Mouse (Mus musculus): Measurements from ENCODE around the gene Aco1. TPM values are rescaled to one million over a fixed set of nuclear protein-coding genes. Genes with fewer than 3 reads are reported as not detected.

Gene Aco1
- polyA plus RNA-seq, 1 experiment from 2014 or later = 48.2 TPM

DNA sequence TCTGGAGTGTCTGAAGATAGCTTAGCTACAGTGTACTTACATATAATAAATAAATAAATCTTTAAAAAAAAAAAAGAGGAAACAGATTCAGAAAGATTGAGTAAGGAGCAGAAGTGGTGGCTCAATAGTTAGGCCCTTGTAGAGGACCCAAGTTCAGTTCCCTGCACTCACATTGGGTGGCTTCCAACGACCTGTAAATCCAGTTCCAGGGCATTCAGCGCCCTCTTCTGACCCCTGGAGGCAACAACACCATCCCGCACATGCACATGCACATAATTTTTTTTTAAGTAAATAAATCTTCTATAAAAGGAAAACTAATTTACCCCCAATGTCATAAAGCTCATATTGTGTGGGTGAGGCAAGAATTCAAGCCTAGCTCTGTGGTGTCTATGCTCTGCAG is 75.0 kb downstream of the Aco1 start:
- Histone ChIP-seq H3K27ac (replicated peaks; ENCODE audit: low read depth, low read length) (no peak overlapping the region), H3K4me1 (ENCODE audit: control insufficient read depth, insufficient read depth, low read length) (0 out of 2 replicates have a peak, but pooled peaks cover 5% of the 10 kb centered on the region), H3K9ac (replicated peaks; ENCODE audit: low read length) (no peak overlapping the region), H3K4me3 (replicated peaks; ENCODE audit: low read depth, low read length) (no peak overlapping the region), H3K36me3 (ENCODE audit: control insufficient read depth, insufficient read depth, low read length) (no peaks in the 10 kb centered on the region), H3K27me3 (ENCODE audit: control insufficient read depth, insufficient read depth, low read length) (no peaks in the 10 kb centered on the region), H3K9me3 (ENCODE audit: control insufficient read depth, low read length) (no peaks in the 10 kb centered on the region), H3K4me2 (ENCODE audit: low read length) (no peak overlapping the region)
- ATAC-seq (ENCODE audit: low FRiP score, low TSS enrichment) (no peak), DNase-seq (no peak)
- 67% methylated on average over 3 of the region's 3 CpGs for WGBS

GRCm38 (mm10) chr4:40218382-40218781 is 75.5 kb downstream of the Aco1 start:
- no peak overlapping the region for H3K4me3 ChIP-seq (replicated peaks; ENCODE audit: low read depth, low read length)
- H3K9ac ChIP-seq (replicated peaks; ENCODE audit: low read length) = no peak overlapping the region
- H3K4me2 ChIP-seq (ENCODE audit: low read length) = no peak overlapping the region
- 71% methylated on average over 7 of the region's 7 CpGs for WGBS
- ATAC-seq (ENCODE audit: low FRiP score, low TSS enrichment) (no peak), DNase-seq (peak; percentile 52)
- H3K9me3 ChIP-seq (ENCODE audit: control insufficient read depth, low read length) = no peaks in the 10 kb centered on the region
- no peaks in the 10 kb centered on the region for H3K36me3 ChIP-seq (ENCODE audit: control insufficient read depth, insufficient read depth, low read length)
- no peak overlapping the region for H3K27ac ChIP-seq (replicated peaks; ENCODE audit: low read depth, low read length)
- no peaks in the 10 kb centered on the region for H3K27me3 ChIP-seq (ENCODE audit: control insufficient read depth, insufficient read depth, low read length)
- 0 out of 2 replicates have a peak, but pooled peaks cover 5% of the 10 kb centered on the region for H3K4me1 ChIP-seq (ENCODE audit: control insufficient read depth, insufficient read depth, low read length)

DNA sequence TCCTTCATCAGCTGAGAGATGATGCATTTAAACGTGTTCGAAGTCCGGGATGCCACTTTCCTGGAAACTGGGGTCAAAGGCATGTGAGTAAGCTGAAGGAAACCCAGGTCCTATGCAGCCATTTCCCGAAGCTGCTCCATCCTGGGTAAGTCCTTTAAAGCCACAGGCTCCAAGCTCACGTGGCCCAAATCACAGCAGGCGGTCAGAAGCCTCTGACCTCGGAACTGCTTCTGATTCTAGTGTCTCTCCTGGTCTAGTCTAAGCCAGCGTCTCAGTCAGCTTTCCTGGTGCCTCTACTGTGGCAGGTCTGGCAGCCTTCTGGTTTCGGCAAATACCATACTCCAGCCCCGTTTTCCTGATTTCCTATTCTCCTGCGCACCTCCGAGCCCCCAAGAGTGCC is 77.6 kb downstream of the Aco1 start:
- ATAC-seq (ENCODE audit: low FRiP score, low TSS enrichment) = no peak
- no peak overlapping the region for H3K27ac ChIP-seq (replicated peaks; ENCODE audit: low read depth, low read length)
- no peak overlapping the region for H3K4me3 ChIP-seq (replicated peaks; ENCODE audit: low read depth, low read length)
- peak; percentile 19 for DNase-seq
- H3K4me1 ChIP-seq (ENCODE audit: control insufficient read depth, insufficient read depth, low read length) = 0 out of 2 replicates have a peak, but pooled peaks cover 5% of the 10 kb centered on the region
- WGBS = 19% methylated on average over 12 of the region's 12 CpGs
- no peaks in the 10 kb centered on the region for H3K27me3 ChIP-seq (ENCODE audit: control insufficient read depth, insufficient read depth, low read length)
- H3K4me2 ChIP-seq (ENCODE audit: low read length) = peak overlapping the region; percentile 27
- H3K9me3 ChIP-seq (ENCODE audit: control insufficient read depth, low read length) = no peaks in the 10 kb centered on the region
- no peak overlapping the region; the same call in 1 of the 2 replicates for H3K9ac ChIP-seq (replicated peaks; ENCODE audit: low read length)
- H3K36me3 ChIP-seq (ENCODE audit: control insufficient read depth, insufficient read depth, low read length) = no peaks in the 10 kb centered on the region

- no peak overlapping the region; the same call in 1 of the 2 replicates for H3K4me2 ChIP-seq (ENCODE audit: low read length)
- 43% methylated on average over 14 of the region's 14 CpGs for WGBS
Observed at GRCm38 (mm10) chr4:40221004-40221760, 78.3 kb downstream of the Aco1 start.

GRCm38 (mm10) chr4:40221876-40222585 is 79.2 kb downstream of the Aco1 start:
- H3K27me3 ChIP-seq (ENCODE audit: control insufficient read depth, insufficient read depth, low read length) = no peaks in the 10 kb centered on the region
- 0 out of 2 replicates have a peak, but pooled peaks cover 5% of the 10 kb centered on the region for H3K4me1 ChIP-seq (ENCODE audit: control insufficient read depth, insufficient read depth, low read length)
- ATAC-seq (ENCODE audit: low FRiP score, low TSS enrichment) = no peak
- no peak for DNase-seq
- H3K9me3 ChIP-seq (ENCODE audit: control insufficient read depth, low read length) = no peaks in the 10 kb centered on the region
- H3K4me3 ChIP-seq (replicated peaks; ENCODE audit: low read depth, low read length) = no peak overlapping the region
- H3K9ac ChIP-seq (replicated peaks; ENCODE audit: low read length) = no peak overlapping the region
- no peak overlapping the region for H3K4me2 ChIP-seq (ENCODE audit: low read length)
- no peak overlapping the region for H3K27ac ChIP-seq (replicated peaks; ENCODE audit: low read depth, low read length)
- no peaks in the 10 kb centered on the region for H3K36me3 ChIP-seq (ENCODE audit: control insufficient read depth, insufficient read depth, low read length)
- WGBS = 38% methylated on average over 21 of the region's 21 CpGs

More at GRCm38 (mm10) chr4:40221004-40221760, 78.3 kb downstream of the Aco1 start:
- DNase-seq (no peak), ATAC-seq (ENCODE audit: low FRiP score, low TSS enrichment) (no peak)
- Histone ChIP-seq H3K4me3 (replicated peaks; ENCODE audit: low read depth, low read length) (no peak overlapping the region), H3K9me3 (ENCODE audit: control insufficient read depth, low read length) (no peaks in the 10 kb centered on the region), H3K27me3 (ENCODE audit: control insufficient read depth, insufficient read depth, low read length) (no peaks in the 10 kb centered on the region), H3K4me1 (ENCODE audit: control insufficient read depth, insufficient read depth, low read length) (0 out of 2 replicates have a peak, but pooled peaks cover 5% of the 10 kb centered on the region), H3K9ac (replicated peaks; ENCODE audit: low read length) (no peak overlapping the region), H3K27ac (replicated peaks; ENCODE audit: low read depth, low read length) (no peak overlapping the region), H3K36me3 (ENCODE audit: control insufficient read depth, insufficient read depth, low read length) (no peaks in the 10 kb centered on the region)

DNA sequence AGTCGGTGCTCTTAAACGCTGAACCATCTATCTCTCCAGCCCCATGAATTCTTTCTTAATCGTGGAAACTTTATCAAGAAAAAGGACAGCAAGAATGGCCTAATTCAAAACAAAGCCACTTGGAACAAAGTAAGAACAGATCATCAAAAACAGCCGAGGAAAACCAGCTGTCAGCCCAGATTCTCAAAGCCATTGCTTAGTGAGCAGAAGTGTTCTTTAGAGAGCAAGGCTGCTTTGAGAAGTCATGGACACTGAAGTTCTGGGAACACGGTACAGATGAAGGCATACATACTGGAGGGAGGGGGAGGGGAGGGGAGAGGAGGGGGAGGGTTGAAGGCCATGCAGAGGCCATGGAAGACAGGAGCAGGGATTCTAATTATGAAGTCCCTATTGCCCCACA is 83.2 kb downstream of the Aco1 start:
- Histone ChIP-seq H3K9ac (replicated peaks; ENCODE audit: low read length) (no peak overlapping the region), H3K4me2 (ENCODE audit: low read length) (no peak overlapping the region), H3K27ac (replicated peaks; ENCODE audit: low read depth, low read length) (no peak overlapping the region), H3K4me1 (ENCODE audit: control insufficient read depth, insufficient read depth, low read length) (no peaks in the 10 kb centered on the region), H3K36me3 (ENCODE audit: control insufficient read depth, insufficient read depth, low read length) (no peaks in the 10 kb centered on the region), H3K27me3 (ENCODE audit: control insufficient read depth, insufficient read depth, low read length) (no peaks in the 10 kb centered on the region), H3K4me3 (replicated peaks; ENCODE audit: low read depth, low read length) (no peak overlapping the region), H3K9me3 (ENCODE audit: control insufficient read depth, low read length) (no peaks in the 10 kb centered on the region)
- DNase-seq = no peak
- WGBS = 83% methylated on average over 5 of the region's 5 CpGs
- no peak for ATAC-seq (ENCODE audit: low FRiP score, low TSS enrichment)

- Histone ChIP-seq H3K27me3 (ENCODE audit: control insufficient read depth, insufficient read depth, low read length) (no peaks in the 10 kb centered on the region), H3K36me3 (ENCODE audit: control insufficient read depth, insufficient read depth, low read length) (no peaks in the 10 kb centered on the region), H3K4me1 (ENCODE audit: control insufficient read depth, insufficient read depth, low read length) (no peaks in the 10 kb centered on the region), H3K4me2 (ENCODE audit: low read length) (no peak overlapping the region), H3K27ac (replicated peaks; ENCODE audit: low read depth, low read length) (no peak overlapping the region), H3K4me3 (replicated peaks; ENCODE audit: low read depth, low read length) (no peak overlapping the region), H3K9ac (replicated peaks; ENCODE audit: low read length) (no peak overlapping the region), H3K9me3 (ENCODE audit: control insufficient read depth, low read length) (no peaks in the 10 kb centered on the region)
- no peak for DNase-seq
- 92% methylated on average over 11 of the region's 11 CpGs for WGBS
- ATAC-seq (ENCODE audit: low FRiP score, low TSS enrichment) = no peak
Observed at GRCm38 (mm10) chr4:40227131-40227530, 84.2 kb downstream of the Aco1 start.

- ATAC-seq (ENCODE audit: low FRiP score, low TSS enrichment) = no peak
- Histone ChIP-seq H3K27me3 (ENCODE audit: control insufficient read depth, insufficient read depth, low read length) (no peaks in the 10 kb centered on the region), H3K27ac (replicated peaks; ENCODE audit: low read depth, low read length) (no peak overlapping the region), H3K9ac (replicated peaks; ENCODE audit: low read length) (no peak overlapping the region), H3K4me2 (ENCODE audit: low read length) (no peak overlapping the region), H3K4me3 (replicated peaks; ENCODE audit: low read depth, low read length) (no peak overlapping the region), H3K9me3 (ENCODE audit: control insufficient read depth, low read length) (no peaks in the 10 kb centered on the region), H3K36me3 (ENCODE audit: control insufficient read depth, insufficient read depth, low read length) (no peaks in the 10 kb centered on the region), H3K4me1 (ENCODE audit: control insufficient read depth, insufficient read depth, low read length) (no peaks in the 10 kb centered on the region)
- DNase-seq = no peak
- WGBS = 93% methylated on average over 7 of the region's 7 CpGs
Observed at GRCm38 (mm10) chr4:40227886-40228285, 85.0 kb downstream of the Aco1 start.

Measured in midbrain, embryonic 14.5 days (tissue).